Mouse (Mus musculus) yolk sac, embryonic 10.5 days (tissue): Measurements from ENCODE around the gene Sgsh.

ENCODE experiments used
- DNase-seq: peaks from one replicate; pipeline ENCODE4 v3.0.0-alpha.2; 2017; ENCODE audit warnings: low spot score

Sgsh gene

GRCm38 (mm10) chr11:119355443-119356385, at the start of gene Sgsh, which contains the start of gene Slc26a11:
Sgsh (minus strand) TSS chr11:119355536.
Slc26a11 (plus strand) TSS chr11:119355557.
- peak; percentile 88 for DNase-seq

DNA sequence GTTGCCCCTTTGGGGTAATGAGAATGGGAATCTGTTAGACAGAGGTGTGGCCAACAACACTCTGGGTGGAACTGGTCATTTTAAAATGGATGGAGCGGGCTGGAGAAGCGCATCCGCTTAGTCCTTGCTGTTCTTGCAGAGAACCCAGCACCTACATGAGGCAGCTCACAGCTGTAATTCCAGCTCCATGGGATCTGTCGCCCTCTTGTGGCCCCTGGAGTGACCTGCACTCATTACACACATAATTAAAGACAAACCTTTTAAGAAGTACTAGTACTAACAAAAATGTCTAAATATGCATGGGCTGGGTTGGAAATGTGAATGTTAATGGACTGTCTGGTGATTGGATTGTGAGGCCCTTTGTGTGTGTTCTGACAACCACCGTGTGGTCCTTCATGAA, 49.3 kb upstream of the Sgsh start:
- peak; percentile 21 for DNase-seq

- no peak for DNase-seq
Measured at GRCm38 (mm10) chr11:119402501-119403160, 47.3 kb upstream of the Sgsh start.

GRCm38 (mm10) chr11:119396461-119396860, 41.1 kb upstream of the Sgsh start:
- no peak for DNase-seq

GRCm38 (mm10) chr11:119395931-119396330, 40.6 kb upstream of the Sgsh start:
- no peak for DNase-seq

DNA sequence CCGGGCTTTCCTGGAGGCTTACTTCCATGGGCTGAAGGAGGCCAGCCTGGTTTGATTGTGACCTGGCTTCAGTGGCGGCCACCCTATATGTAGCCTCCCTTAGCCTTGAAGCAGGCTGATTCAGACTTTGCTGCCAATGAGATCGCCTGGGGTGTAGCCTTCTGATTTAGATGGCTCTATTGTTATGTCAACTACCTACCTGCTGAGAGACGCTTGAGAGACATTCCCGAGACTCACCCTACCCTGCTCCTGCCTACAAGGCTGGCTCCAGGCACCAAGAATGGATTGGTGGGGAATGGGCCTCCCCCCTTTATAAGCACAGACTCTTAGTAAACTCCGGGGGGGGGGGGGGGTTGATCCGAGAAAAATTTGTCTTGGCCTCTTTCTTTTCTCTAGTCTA, 40.1 kb upstream of the Sgsh start:
- no peak for DNase-seq

DNA sequence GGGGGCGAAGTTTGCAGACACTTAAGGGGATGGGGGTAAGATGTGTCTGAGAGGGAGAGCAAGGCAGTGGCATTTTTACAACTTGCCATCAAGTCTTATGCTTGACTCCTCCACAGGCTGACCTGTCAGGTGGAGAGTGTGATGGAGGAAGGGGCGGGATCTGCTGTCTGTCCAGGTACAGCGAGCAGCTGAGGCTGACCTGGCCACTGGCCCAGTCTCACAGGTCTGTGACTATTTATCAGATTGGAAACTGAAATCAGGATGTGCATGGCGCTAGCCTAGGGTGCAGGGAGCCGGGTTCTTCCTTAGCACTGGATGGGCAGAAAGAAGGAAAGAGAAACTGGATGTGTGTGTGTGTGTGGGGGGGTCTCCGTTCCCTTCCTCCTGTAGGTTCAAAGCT, 38.9 kb upstream of the Sgsh start:
- no peak for DNase-seq

DNA sequence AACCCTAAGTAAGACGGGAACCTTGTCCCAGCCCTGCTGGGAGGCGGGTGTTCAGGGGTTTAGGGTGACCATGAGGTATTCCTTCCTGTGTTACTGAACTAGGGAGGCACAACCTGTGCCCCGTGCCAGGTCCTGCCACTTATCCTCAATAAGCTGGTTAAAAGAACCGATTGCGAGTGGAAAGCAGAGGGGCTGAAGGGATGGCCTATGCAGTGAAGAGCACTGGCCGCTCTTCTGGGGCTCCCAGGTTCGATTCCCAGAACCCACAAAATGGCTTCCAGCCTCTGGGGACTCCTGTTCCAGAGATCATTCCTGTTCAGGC, 38.1 kb upstream of the Sgsh start:
- DNase-seq: no peak

DNA sequence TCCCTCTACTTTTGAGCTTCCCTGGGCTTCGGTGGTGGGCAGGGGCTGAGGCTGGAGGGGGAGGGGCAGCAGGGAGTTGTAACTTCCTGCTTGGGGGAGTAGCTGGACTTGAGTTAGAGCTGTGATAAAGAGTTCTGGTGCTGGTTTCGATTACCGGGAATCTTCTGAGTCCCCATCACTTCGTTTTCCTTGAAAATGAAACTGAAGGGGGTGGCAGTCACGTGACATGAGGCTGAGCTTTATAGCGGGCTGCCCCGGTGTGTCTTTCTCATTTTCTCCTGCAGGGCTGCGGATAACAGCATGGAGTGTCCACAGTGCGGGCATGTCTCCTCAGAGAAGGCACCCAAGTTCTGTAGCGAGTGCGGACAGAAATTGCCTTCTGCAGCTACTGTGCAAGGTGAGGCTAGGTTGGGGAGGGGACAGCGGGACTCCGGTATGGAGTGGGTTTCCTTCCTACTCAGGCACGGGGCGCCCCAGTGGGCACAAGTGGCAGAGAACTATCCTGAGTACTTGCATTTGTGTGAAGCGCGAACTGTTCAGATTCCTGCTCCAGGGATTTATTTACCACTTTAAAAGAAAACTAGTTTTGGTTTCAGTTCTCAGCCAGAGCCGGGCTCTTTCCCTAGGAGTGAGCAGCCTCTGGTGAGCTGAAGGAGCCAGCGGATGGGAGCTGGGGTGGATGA, 37.6 kb upstream of the Sgsh start, which contains the start of gene Rnf213:
Rnf213 (plus strand) TSS at position 301 of the 683 bp plus-strand sequence.
- DNase-seq: peak; percentile 64

GRCm38 (mm10) chr11:119392001-119392614, 36.8 kb upstream of the Sgsh start:
- DNase-seq: peak; percentile 56

- DNase-seq: no peak
Measured at GRCm38 (mm10) chr11:119391386-119392000, 36.2 kb upstream of the Sgsh start.

DNA sequence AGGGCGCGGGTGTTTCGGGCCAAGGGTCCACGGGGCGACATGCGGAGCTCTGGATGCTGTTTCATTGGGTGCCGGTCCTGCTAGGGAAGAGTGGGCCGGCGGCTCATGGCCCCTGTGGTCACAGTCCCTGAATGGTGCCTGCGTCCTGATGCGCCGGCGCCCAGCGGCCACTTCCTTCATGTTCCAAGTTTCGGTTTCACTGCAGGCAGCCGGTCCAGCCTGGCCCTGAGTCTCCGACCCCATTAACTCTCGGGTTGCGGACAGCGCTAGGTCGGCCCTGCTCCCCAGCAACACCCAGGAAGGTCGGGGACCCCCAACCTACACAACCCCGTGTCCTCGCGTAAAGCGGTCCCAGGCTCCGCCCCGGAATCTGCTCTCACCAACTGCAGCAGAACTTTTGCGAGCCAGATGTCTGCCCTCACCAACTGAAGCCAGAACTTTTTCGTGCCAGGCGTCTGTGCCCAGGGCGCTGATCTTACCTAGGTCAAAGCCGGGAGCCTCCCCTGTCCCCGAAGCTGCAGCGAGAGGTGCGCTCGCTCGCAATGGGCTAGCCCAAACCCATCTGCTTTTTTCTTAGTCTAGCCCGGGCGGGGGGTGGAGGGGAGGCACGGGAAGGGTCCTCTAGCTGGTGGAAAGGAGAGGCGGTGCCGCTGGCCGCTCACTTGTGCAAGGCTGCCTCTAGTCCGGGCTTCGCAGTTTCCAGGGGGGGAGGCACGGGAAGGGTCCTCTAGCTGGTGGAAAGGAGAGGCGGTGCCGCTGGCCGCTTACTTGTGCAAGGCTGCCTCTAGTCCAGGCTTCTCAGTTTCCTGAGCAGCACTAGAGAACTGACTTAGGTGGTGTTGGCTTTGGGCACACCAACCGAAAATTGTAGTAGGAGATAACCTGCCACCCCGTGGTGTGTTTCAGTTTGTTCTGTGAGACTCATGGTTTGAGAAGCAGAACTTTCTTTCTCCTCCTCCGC, 35.2 kb upstream of the Sgsh start:
- DNase-seq: peak; percentile 53

- DNase-seq: peak; percentile 75
Measured at GRCm38 (mm10) chr11:119389851-119390270, 34.5 kb upstream of the Sgsh start.

DNA sequence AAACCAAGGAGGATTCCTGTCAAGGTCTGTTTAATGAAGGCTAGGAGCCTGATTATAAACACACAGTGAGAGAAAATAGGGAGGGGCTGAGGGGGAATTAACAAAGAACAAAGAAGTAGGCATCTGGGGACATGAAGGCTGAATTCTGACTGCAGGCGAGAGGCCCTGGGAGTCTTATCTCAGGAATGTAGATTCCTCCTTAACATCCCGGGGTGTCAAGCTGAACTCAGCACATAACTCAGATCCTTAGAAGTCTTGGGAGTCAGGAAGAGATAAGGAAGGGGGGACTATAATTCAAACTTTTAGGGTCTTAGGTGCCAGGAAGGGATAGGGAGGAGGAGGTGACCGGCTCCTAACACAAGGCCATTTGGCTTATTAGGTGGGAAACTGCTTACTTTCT, 31.9 kb upstream of the Sgsh start:
- DNase-seq: peak; percentile 50

- peak; percentile 34 for DNase-seq
Measured at GRCm38 (mm10) chr11:119386306-119386705, 31.0 kb upstream of the Sgsh start.

DNA sequence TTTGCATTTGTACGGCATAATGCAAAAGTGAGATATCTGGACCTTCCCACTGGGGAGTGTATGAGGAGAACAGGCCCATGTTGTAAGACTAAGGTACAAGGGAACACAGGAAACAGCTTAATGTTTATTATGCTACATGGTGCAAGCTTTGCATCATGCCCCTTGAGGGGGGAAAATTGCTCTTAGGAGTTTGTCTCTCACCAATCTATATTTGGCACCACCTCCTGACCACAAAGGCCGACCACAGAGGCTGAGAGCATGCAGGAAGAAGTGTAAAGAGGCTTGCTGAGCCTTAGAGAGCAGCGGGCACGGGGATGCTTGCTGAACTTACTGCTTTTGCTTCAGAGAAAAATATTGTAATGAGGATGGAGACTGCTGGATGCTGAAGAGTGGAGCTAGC, 29.6 kb upstream of the Sgsh start:
- no peak for DNase-seq

- DNase-seq: no peak
Measured at GRCm38 (mm10) chr11:119382338-119382850, 27.1 kb upstream of the Sgsh start.

- DNase-seq: peak; percentile 44
Measured at GRCm38 (mm10) chr11:119381631-119382337, 26.4 kb upstream of the Sgsh start.

DNA sequence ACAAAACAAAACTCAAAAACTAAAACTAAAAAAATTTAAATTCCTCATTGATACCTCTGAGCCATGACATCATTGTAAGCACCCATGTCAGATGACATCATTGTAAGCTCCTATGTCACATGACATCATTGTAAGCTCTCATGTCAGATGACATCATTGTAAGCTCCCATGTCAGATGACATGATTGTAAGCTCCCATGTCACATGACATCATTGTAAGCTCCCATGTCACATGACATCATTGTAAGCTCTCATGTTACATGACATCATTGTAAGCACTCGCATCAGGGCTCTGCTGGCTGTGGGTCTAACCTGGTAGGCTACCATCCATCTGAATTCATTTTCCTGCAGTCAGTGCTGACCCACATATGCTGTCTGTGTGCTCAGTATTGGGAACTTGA, 23.2 kb upstream of the Sgsh start:
- no peak for DNase-seq

GRCm38 (mm10) chr11:119377326-119377725, 22.0 kb upstream of the Sgsh start:
- no peak for DNase-seq
